Mouse (Mus musculus): ENCODE measurements at regions not wholly inside any gene's neighbourhood (a gene's known extent, or its start where the extent isn't known, plus 50 kb on each side); places are given as distances from the start of the nearest gene placed in this dataset.

DNA sequence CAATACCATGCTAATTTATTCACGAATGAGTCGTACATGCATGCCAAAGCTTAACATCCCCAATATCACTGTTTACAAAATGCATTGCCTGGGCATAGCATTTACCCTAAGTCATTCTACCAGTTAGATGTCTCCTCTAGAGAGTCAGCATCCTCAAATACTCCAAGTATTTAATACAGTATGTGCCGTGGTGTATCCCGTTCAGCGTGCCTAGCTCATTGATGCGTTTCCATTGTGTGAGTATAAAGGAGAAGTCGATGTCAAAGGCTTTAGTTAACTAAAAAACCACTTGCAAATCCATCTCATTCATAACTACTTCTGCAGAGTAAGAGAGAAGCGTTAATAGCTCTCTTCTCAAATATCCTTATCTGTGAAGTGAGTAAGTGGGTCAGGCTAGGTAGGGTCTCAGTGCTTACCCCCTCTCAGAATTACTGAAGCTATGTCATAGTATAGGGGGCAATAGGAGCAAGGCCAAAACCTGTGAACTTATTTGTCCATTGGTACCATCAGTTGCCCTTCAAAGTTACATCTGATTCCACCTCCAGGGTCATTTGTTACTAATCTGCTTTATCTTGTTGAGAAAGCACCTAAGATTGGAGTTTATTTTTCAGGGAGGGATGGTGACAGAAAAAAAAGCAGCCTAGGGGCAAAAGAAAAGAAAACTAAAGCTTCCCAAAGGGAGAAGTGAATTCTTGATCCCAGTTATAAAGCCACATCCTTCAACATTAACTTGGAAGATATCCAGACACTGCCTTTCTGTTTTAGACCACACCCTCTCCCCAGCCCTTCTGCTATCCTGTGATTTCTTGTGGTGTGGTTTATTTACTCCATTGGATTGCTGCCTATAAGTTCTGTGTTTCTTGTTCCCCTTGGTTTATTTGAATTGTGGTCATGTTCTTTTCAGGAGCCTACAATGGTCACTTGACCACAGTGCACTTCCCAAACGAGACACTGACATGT is 427.2 kb upstream of the Ubash3b start:
- Histone ChIP-seq H3K4me2 (ENCODE audit: low read depth, low read length) (no peak overlapping the region), H3K4me3 (ENCODE audit: low read depth, low read length) (no peak overlapping the region), H3K9ac (replicated peaks) (no peak overlapping the region), H3K9me3 (ENCODE audit: low read length) (no peaks in the 10 kb centered on the region), H3K4me1 (ENCODE audit: insufficient read depth) (no peaks in the 10 kb centered on the region), H3K36me3 (replicated peaks; ENCODE audit: insufficient read depth, low read length) (no peaks in the 10 kb centered on the region), H3K27me3 (ENCODE audit: insufficient read depth, low read length) (0 out of 2 replicates have a peak, but pooled peaks cover 2% of the 10 kb centered on the region), H3K27ac (ENCODE audit: low read depth) (no peak overlapping the region)
- TF ChIP-seq CTCF (IDR thresholded peaks at IDR 0.05; ENCODE audit: low read depth) (no peak), EP300 (IDR thresholded peaks at IDR 0.05; ENCODE audit: low read depth) (no peak)
- ATAC-seq = no peak
- no peak for DNase-seq
- 75% methylated on average over 9 of the region's 9 CpGs for WGBS (ENCODE audit: insufficient replicate concordance)

DNA sequence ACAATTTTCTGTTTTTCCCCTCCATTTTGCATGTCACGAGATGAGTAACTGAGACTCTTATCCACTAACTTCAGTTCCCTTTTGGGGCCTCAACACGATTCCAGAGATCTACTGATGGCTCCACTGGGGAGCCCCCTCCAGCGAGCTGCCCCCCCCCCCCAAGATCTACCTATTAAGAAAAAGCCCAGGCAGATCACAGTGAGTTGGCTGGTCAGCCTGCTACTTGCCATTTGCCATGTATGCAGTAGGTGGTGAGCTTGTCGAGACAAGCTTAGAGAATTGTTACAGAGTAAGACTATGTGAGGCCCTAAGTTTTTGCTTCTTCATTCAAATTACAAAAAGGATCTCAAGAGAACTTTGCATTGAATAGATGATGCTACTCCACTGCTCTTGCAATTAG is 426.3 kb upstream of the Ubash3b start:
- no peak for ATAC-seq
- TF ChIP-seq EP300 (IDR thresholded peaks at IDR 0.05; ENCODE audit: low read depth) (no peak), CTCF (IDR thresholded peaks at IDR 0.05; ENCODE audit: low read depth) (no peak)
- 51% methylated on average over 4 of the region's 4 CpGs for WGBS (ENCODE audit: insufficient replicate concordance)
- Histone ChIP-seq H3K4me2 (ENCODE audit: low read depth, low read length) (no peak overlapping the region), H3K9me3 (ENCODE audit: low read length) (no peaks in the 10 kb centered on the region), H3K36me3 (replicated peaks; ENCODE audit: insufficient read depth, low read length) (no peaks in the 10 kb centered on the region), H3K4me1 (ENCODE audit: insufficient read depth) (no peaks in the 10 kb centered on the region), H3K27me3 (ENCODE audit: insufficient read depth, low read length) (0 out of 2 replicates have a peak, but pooled peaks cover 2% of the 10 kb centered on the region), H3K9ac (replicated peaks) (no peak overlapping the region), H3K27ac (ENCODE audit: low read depth) (no peak overlapping the region), H3K4me3 (ENCODE audit: low read depth, low read length) (no peak overlapping the region)
- DNase-seq = no peak

DNA sequence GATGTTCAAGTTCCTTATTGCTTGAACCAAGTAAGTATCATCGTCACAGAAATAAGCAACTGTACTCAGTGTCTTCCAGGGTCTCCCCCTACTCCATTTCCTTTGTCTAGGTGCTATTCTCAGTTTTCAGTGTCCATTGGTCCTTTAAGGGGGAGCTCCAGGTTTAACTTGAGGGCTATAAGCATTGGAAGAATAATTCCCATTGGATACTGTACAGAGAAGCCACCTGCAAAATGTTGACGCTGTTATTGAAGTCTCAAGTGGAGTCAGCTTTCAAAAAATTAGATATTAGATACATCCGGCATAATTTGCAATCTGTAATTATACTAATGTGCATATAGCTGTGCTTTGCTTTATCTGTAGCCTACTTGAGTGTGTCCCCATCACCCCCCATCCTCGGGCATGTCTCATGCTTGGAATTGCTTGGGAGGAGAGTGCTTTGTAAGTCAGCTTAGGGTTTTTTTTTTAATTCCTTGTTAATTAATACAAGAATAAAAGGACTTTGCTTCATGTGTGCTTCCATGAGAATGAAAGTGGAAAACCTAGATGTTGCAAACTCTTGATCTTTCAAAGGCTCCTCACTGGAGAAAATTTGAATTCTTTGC is 425.6 kb upstream of the Ubash3b start:
- H3K27me3 ChIP-seq (ENCODE audit: insufficient read depth, low read length) = 0 out of 2 replicates have a peak, but pooled peaks cover 5% of the 10 kb centered on the region
- WGBS (ENCODE audit: insufficient replicate concordance) = 76% methylated on average over 4 of the region's 4 CpGs
- no peaks in the 10 kb centered on the region for H3K9me3 ChIP-seq (ENCODE audit: low read length)
- DNase-seq (no peak), ATAC-seq (no peak)
- no peaks in the 10 kb centered on the region for H3K4me1 ChIP-seq (ENCODE audit: insufficient read depth)
- H3K4me2 ChIP-seq (ENCODE audit: low read depth, low read length) = no peak overlapping the region
- H3K4me3 ChIP-seq (ENCODE audit: low read depth, low read length) = no peak overlapping the region
- TF ChIP-seq EP300 (IDR thresholded peaks at IDR 0.05; ENCODE audit: low read depth) (no peak), CTCF (IDR thresholded peaks at IDR 0.05; ENCODE audit: low read depth) (no peak)
- no peak overlapping the region for H3K9ac ChIP-seq (replicated peaks)
- no peaks in the 10 kb centered on the region for H3K36me3 ChIP-seq (replicated peaks; ENCODE audit: insufficient read depth, low read length)
- H3K27ac ChIP-seq (ENCODE audit: low read depth) = no peak overlapping the region

DNA sequence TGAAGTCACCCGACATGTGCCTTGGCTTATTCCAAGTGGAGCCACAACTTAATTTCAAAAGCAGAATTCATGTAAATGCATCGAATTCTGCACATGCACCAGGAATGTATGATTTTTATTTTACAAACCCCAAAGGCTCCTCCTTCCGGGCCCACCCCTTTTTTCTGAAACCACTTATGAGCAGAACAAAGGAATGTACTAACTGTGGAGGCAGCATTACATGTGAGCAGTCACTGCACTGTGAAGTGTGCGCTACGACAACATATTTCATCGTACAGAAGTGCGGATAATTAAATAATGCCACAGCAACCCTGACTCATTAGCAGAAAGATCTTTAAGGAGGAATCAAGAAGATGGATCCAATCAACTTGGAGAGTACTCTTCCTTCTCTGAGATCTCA is 424.8 kb upstream of the Ubash3b start:
- H3K4me1 ChIP-seq (ENCODE audit: insufficient read depth) = no peaks in the 10 kb centered on the region
- H3K9me3 ChIP-seq (ENCODE audit: low read length) = no peaks in the 10 kb centered on the region
- no peak overlapping the region for H3K9ac ChIP-seq (replicated peaks)
- H3K27me3 ChIP-seq (ENCODE audit: insufficient read depth, low read length) = 0 out of 2 replicates have a peak, but pooled peaks cover 6% of the 10 kb centered on the region
- WGBS (ENCODE audit: insufficient replicate concordance) = 80% methylated on average over 7 of the region's 7 CpGs
- no peak overlapping the region for H3K4me2 ChIP-seq (ENCODE audit: low read depth, low read length)
- no peak for ATAC-seq
- H3K36me3 ChIP-seq (replicated peaks; ENCODE audit: insufficient read depth, low read length) = no peaks in the 10 kb centered on the region
- TF ChIP-seq EP300 (IDR thresholded peaks at IDR 0.05; ENCODE audit: low read depth) = no peak
- no peak for TF ChIP-seq CTCF (IDR thresholded peaks at IDR 0.05; ENCODE audit: low read depth)
- no peak overlapping the region for H3K4me3 ChIP-seq (ENCODE audit: low read depth, low read length)
- H3K27ac ChIP-seq (ENCODE audit: low read depth) = no peak overlapping the region
- DNase-seq = no peak

DNA sequence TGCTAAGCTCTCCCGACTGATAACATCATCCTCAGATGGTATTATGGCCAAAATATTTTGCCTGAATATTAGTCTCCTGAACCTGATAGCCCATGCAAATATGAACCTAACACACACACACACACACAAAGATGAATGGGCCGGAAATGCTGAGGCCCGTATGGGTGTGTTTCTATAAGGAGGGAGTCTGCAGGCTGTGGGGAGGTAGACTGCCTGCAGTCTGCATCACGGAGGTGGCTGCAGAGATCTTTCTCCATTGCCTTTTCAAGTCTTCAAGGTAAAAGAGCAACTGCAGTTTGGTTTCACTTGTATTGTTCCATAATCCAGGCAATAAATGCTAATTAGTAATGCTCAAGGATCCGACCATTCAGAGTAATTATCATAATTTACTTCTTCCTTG is 424.3 kb upstream of the Ubash3b start:
- Histone ChIP-seq H3K9me3 (ENCODE audit: low read length) (no peaks in the 10 kb centered on the region), H3K27me3 (ENCODE audit: insufficient read depth, low read length) (0 out of 2 replicates have a peak, but pooled peaks cover 11% of the 10 kb centered on the region), H3K9ac (replicated peaks) (no peak overlapping the region), H3K36me3 (replicated peaks; ENCODE audit: insufficient read depth, low read length) (no peaks in the 10 kb centered on the region), H3K4me3 (ENCODE audit: low read depth, low read length) (no peak overlapping the region), H3K27ac (ENCODE audit: low read depth) (no peak overlapping the region), H3K4me1 (ENCODE audit: insufficient read depth) (no peaks in the 10 kb centered on the region), H3K4me2 (ENCODE audit: low read depth, low read length) (no peak overlapping the region)
- 62% methylated on average over 5 of the region's 5 CpGs for whole genome bisulfite sequencing (ENCODE audit: insufficient replicate concordance)
- DNase-seq (no peak), ATAC-seq (no peak)
- no peak for TF ChIP-seq CTCF (IDR thresholded peaks at IDR 0.05; ENCODE audit: low read depth)
- TF ChIP-seq EP300 (IDR thresholded peaks at IDR 0.05; ENCODE audit: low read depth) = no peak

DNA sequence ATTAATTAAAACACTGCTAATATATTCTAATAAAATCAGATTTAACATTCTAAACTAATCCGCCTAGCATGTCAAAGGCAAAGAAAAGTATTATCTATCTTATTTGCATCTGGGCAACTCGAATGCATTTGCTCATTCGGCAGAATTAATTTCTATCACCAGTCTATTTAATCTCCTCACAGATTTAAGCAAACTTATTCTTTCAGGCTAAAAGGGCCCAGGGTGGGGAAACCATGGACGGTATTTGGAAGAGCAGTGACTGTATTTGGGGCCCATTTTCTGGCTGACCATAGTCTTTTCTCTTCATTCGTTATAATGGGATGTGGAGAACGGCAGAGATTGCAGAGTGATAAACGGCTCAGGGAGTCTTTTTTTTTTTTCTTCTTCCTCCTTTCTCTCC is 423.5 kb upstream of the Ubash3b start:
- no peak for TF ChIP-seq EP300 (IDR thresholded peaks at IDR 0.05; ENCODE audit: low read depth)
- Histone ChIP-seq H3K36me3 (replicated peaks; ENCODE audit: insufficient read depth, low read length) (no peaks in the 10 kb centered on the region), H3K4me1 (ENCODE audit: insufficient read depth) (no peaks in the 10 kb centered on the region), H3K27ac (ENCODE audit: low read depth) (no peak overlapping the region), H3K9me3 (ENCODE audit: low read length) (no peaks in the 10 kb centered on the region), H3K27me3 (ENCODE audit: insufficient read depth, low read length) (0 out of 2 replicates have a peak, but pooled peaks cover 14% of the 10 kb centered on the region), H3K9ac (replicated peaks) (no peak overlapping the region), H3K4me2 (ENCODE audit: low read depth, low read length) (no peak overlapping the region), H3K4me3 (ENCODE audit: low read depth, low read length) (no peak overlapping the region)
- WGBS (ENCODE audit: insufficient replicate concordance) = 57% methylated on average over 7 of the region's 7 CpGs
- no peak for ATAC-seq
- no peak for DNase-seq
